Mouse (Mus musculus) thymus, postnatal 4 days (tissue): ENCODE data around the gene 2310079G19Rik.

Experiments used
- DNase-seq: peaks from one replicate; pipeline ENCODE4 v3.0.0; 2021

Gene 2310079G19Rik

GRCm38 (mm10) chr16:88627566-88627965 is at the start of gene 2310079G19Rik:
TSS of gene 2310079G19Rik (minus strand) at chr16:88627666.
- no peak for DNase-seq

GRCm38 (mm10) chr16:88671571-88671970 is 44.1 kb upstream of the 2310079G19Rik start, which contains the start of gene Krtap27-1:
TSS of gene Krtap27-1 (minus strand) at chr16:88671671.
- no peak for DNase-seq

- no peak for DNase-seq
Measured at GRCm38 (mm10) chr16:88657426-88657825, 30.0 kb upstream of the 2310079G19Rik start.

GRCm38 (mm10) chr16:88651952-88652351 is 24.5 kb upstream of the 2310079G19Rik start:
- no peak for DNase-seq

- no peak for DNase-seq
Measured at GRCm38 (mm10) chr16:88651082-88651481, 23.6 kb upstream of the 2310079G19Rik start.

GRCm38 (mm10) chr16:88647358-88647846 is 19.9 kb upstream of the 2310079G19Rik start, which contains the start of gene Krtap26-1:
TSS of gene Krtap26-1 (minus strand) at chr16:88647796.
- DNase-seq: no peak

- DNase-seq: no peak
Measured at GRCm38 (mm10) chr16:88646366-88647111, 19.1 kb upstream of the 2310079G19Rik start.

- no peak for DNase-seq
Measured at GRCm38 (mm10) chr16:88640053-88640452, 12.6 kb upstream of the 2310079G19Rik start.

- no peak for DNase-seq
Measured at GRCm38 (mm10) chr16:88635142-88635541, 7.7 kb upstream of the 2310079G19Rik start.

GRCm38 (mm10) chr16:88631474-88631873 is 4.0 kb upstream of the 2310079G19Rik start:
- DNase-seq: no peak

GRCm38 (mm10) chr16:88612712-88613111 is 14.8 kb downstream of the 2310079G19Rik start:
- no peak for DNase-seq

GRCm38 (mm10) chr16:88611922-88612321 is 15.5 kb downstream of the 2310079G19Rik start, which contains the start of gene Krtap24-1:
TSS of gene Krtap24-1 (minus strand) at chr16:88612279.
- DNase-seq: no peak

GRCm38 (mm10) chr16:88604570-88604969 is 22.9 kb downstream of the 2310079G19Rik start:
- DNase-seq: no peak

- DNase-seq: no peak
Measured at GRCm38 (mm10) chr16:88602464-88602863, 25.0 kb downstream of the 2310079G19Rik start.

GRCm38 (mm10) chr16:88600303-88600702 is 27.2 kb downstream of the 2310079G19Rik start:
- no peak for DNase-seq

- DNase-seq: no peak
Measured at GRCm38 (mm10) chr16:88599504-88600237, 27.8 kb downstream of the 2310079G19Rik start.

GRCm38 (mm10) chr16:88592758-88593157 is 34.7 kb downstream of the 2310079G19Rik start:
- DNase-seq: no peak

- no peak for DNase-seq
Measured at GRCm38 (mm10) chr16:88583338-88583737, 44.1 kb downstream of the 2310079G19Rik start.
